Mouse (Mus musculus) cerebellum, adult 11-12 months (tissue): ENCODE data around the gene Fmo5.
A peak's percentile ranks its signal among the peaks of the same experiment; 100 is the strongest.

ENCODE experiments used
- DNase-seq: peaks from one replicate; pipeline ENCODE4 v3.0.0; 2022

The Fmo5 gene

DNA sequence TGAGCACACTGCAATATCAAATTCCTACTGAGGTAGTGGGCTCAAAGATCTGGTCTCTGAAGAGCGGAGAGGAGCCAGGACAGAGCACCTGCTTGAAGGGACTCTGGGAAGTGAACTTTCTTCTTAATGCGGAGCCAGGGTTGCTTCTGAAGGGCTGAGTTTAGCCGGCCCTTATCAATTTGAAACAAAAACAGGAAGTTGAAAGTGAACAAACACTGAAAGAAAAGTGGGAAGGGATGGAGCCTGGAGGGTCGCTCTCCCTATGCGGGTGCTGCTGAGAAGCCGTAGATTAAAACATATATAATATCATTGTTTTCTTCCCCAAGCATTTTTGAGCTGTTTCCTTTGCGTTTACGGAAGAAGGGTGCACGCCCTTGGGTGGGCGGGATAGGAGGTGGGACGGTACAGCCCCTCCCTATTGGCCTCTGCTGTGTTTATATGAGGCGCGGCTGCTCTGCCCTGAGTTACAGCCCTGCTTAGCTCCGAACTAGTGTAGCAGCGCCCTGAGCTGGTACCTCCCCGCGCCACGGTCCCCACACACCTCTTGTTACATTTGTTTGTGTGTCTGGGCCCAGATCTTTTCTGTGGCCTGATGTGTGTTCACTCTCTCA lies at the start of gene Fmo5:
Fmo5 (plus strand) TSS at position 414 of the 611 bp plus-strand sequence.
- DNase-seq: no peak

DNA sequence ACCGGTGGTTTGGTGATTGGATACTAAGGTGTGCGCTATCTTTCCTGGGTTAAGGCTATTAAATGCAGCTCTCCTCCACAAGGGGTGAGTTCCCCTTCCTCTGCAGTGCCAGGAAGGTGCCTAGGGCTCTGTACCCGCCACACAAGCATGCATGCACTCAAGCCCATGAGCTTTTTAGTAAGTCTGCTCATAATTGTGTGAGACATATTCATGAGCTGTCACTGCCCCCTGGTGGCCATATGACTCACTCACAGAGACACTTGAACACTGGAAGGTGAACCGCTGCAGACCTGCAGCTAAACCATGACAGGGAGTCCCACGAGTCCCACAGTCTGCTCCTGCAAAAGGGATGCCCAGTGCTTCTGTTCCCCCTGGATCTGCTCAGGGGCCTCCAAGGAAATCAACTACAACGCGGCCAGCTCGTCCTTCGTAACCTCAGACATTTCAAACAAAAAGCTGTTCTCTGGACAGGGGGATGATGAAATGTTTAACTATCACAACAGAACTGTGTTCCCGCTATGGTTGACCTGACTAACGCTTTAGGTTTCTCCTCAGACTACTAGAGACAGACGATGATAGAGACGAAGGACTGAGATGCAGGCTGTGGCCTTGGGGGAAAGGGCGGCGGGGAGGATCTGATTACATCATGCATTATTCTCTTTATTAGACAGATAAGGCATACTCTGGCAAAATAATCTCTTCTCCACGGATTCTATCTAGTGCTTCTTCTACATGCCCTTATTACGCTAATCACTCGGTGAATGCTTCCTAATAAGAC lies 43.0 kb upstream of the Fmo5 start:
- peak; percentile 55 for DNase-seq

DNA sequence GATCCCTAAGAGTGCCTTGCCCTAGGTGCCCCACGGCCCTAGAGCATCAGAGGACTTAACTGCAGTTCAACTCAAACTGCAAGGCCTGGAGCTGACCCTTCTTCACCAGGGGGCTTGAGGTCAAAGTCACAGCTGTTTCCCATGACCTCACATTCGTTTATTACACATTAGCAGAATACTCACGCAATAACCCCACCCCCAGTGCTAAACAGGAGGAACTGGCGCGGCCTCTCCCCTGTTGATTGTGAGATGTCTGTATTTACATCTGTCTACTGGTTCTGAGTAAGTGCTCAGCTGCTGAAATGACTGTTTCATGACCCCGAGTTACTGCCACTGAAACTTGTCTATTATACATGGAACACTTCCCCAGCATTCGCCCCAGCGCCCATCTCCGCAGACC lies 40.9 kb upstream of the Fmo5 start:
- DNase-seq: no peak

DNA sequence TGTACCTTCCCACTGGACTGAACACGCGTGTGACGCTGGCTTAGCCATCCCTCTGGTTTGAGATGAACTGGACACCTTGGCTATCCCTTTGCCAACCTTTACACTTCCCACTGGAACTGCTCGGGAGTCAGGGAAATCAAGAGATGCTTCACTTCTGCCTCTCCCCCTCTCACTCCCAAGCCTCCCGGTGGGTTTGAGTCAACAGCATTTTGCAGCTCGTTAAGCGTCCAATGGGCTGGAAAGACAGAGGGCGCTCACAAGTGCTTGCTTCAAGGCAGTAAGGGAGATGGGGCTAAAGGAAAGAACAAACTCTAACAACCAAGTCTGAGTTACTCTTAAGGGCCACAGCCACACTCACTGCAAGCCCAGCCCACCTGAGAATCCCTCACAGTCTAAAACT lies 37.9 kb upstream of the Fmo5 start:
- DNase-seq: no peak

DNA sequence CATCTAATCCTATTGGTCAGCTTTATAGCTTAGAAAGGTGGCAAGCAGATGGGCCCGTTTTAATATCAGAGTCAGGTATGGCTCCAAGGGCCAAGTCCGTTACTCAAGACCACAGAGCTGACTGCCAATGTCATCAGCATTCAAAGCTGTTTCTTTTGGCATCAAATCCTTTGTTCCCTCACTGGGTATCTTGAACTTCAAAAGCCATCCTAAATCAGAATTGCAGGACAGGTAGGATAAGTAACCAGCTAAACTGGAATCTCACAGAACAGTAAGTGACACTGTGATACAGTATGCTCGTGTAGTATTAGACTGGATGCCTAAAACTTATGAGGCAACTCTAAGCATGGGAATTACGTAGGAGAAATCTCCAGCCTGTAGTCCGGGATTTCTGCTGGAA lies 35.5 kb upstream of the Fmo5 start:
- DNase-seq: no peak

DNA sequence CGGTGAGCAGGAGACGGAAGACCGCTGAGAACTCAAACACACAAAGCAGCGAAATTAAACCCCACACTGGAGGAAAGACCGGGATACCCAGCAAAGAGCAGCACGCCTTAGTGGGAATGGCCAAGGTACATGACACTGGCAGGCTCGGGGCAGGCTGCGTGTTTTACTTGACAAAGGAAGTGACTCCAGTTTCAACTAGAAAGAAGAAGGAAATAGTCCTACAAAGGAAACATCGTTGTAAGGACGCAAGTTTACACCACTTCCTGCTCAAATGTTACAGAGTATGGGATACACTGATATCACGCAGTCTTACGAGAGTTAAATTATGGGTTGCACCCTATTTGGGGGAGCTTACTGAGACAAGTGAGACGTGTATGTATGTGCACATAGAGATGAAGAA lies 34.5 kb upstream of the Fmo5 start:
- DNase-seq: no peak

DNA sequence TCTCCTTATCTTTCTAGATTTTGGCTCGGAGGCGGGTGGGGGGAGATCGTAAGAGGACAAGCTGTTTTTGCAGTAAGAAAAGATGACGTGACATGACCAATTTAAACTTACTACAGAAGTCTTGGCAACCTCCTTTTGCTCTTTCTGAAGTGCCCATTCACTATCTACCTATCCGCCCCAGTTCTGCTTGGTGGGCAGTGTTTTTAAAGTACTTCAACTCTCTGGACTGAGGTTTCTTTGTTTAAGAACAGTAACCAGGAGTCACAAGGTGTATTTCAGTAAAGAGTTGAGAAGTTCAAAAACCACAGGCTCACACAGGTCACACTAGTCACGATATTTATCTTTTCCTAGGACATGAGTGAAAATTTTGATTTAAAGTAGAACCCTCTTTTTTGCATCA lies 33.5 kb upstream of the Fmo5 start:
- DNase-seq: no peak

DNA sequence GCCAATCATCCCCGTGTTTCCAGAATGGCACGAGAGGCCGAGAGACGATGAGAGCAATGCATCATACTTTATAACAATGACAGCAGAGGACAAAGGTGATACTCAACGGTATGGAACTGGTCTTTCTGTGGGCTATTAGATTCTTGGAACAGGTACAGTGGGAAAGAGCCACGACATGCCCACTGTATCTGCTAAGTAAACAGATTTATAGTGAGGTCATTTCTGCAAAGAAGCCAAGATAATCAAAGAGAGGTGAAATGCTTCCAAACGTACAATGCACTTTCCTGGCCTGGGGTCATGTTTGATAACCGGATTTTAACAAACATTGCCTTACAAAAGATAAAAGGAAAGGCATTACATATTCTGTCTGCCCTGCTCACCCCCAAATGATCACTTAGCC lies 31.8 kb upstream of the Fmo5 start:
- no peak for DNase-seq

DNA sequence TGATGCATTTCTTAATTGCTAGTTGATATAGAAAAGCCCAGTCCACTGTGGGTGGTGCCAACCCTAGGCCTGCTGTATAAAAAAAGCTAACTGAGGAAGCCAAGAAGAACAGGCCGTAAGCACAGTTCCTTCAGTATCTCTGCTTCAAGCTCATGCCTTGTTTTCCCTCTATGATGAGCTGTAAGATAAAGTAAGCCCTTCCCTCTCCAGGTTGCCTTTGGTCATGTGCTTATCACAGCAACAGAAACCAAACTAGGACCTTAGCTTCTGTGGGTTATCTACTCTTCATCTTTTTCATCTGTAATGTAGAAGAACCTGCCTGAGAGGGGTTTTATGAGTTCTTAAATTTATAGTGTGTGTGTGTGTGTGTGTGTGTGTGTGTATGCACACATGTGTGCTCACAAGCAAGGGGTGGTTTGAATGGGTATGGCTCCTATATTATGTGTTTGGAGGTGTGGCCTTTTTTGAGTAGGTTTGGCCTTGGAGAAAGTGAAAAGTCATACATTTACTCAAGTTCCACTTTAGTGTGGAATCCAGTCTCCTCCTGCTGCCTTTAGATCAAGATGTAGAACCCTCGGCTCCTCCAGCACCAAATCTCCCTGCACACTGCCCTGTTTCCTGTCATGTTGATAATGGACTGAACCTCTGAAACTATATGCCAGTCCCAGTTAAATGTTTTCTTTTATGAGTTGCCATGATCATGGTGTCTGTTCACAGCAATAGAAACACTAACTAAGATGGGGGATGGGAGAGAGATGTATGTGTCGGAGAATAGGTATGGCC lies 28.4 kb upstream of the Fmo5 start:
- DNase-seq: no peak

DNA sequence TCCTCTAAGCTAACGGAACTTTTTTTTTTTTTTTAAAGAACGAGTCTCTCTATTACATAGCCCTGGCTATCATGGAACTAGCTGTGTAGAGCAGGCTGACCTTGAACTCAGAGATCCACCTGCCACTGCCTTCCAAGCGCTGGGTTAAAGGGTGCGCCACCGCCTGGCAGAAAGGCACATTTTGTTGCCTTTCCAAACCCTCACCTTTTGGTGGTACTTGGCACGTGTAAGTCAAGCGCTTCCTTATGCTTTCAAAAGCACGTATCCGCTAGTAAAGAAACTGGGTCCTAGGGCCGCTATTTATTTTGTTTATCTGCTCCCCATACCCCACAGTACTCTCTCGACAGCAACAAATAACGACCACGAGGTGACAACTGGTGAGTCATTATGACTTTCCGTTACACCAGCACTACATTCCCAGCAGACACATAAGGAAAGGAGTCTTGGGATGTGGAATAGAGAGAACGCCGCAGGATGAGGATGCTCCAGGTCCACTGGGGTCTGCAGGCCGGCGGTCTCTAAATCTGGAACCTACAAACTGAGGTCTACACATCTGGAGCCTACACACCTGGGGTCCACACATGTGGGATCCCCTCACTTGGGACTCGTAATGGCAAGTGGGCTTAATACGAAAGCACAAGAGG lies 19.3 kb upstream of the Fmo5 start:
- DNase-seq: peak; percentile 27

DNA sequence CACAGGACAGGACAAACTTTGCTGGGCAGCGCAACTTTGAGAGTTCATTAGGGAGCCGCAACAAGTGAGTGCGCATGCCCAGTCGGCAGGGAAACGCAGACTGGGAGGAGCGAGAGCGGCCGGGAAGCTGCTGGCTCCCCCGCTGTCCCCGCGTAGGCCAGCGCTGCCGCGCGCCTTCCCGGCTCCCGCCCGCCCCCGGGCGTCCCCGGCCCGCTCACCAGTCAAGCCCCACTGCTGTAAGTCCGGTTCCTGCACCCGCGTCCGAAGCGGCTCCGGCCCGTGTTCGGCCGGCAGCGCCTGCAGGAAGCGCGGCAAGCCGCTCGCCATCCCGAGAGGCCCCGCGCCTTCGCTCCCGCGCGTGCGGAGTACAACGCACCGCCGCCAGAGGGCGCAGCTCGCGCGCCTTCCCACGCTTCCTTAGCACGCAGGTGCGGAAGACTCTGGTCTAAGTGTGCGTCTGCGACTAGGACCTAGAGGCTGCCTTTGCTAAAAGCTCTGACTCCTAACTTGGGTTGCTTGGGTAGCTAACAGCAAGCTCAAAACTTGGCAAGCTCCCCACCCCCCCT lies 18.7 kb upstream of the Fmo5 start, which contains the start of gene Chd1l:
Chd1l (minus strand) TSS at position 359 of the 566 bp plus-strand sequence.
- DNase-seq: peak; percentile 86

DNA sequence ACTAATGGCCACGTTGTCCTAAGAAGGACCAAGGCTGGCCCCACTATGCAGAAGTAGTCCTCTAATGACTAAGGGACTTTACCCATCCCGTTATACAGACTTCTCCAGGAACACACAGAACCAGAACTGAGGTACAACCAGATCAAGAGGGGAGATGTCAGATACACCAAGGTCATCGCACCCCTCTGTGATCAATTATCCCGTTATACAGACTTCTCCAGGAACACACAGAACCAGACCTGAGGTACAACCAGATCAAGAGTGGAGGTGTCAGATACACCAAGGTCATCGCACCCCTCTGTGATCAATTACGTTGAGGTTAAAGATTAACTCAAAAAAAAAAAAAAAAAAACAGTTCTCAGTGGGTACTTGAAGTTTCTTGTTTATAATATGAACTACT lies 17.6 kb upstream of the Fmo5 start:
- DNase-seq: no peak

DNA sequence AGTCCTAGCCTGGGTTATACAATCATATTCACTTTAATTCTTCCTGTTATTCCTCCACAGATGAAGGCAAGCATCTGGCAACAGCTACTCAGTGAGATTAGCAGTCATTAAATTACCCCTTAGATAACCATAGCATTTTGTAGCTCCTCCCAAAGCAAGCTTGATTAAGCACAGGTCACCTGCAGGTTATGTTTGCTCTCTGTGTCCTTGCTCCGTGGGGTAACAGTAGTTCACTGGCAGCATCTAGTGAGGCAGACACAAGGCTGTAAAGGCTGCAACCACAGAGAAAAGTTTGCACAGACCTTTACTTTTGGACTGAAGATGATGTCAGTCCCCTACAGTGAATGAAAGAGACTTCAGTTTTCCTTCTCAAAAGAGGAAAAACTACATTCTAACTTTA lies 13.4 kb upstream of the Fmo5 start:
- no peak for DNase-seq

DNA sequence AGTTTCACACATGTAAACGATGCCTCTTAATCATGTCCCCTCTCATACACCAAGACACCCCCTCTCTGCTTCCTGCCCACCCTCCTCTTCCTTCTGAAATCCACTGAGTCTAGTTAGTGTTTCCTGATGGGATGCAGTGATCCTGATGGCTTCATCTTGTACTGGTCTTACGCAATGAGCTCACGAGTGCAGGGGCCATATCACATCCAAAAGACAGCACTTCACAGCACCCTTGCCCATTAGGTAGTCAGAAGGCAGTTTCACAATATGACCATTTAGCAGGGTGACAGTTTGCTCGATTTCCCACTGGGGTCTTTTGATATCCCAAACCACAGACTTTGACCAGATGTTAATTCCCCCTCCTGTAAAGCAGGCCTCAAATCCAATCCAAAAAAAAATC lies 12.7 kb upstream of the Fmo5 start:
- DNase-seq: no peak

DNA sequence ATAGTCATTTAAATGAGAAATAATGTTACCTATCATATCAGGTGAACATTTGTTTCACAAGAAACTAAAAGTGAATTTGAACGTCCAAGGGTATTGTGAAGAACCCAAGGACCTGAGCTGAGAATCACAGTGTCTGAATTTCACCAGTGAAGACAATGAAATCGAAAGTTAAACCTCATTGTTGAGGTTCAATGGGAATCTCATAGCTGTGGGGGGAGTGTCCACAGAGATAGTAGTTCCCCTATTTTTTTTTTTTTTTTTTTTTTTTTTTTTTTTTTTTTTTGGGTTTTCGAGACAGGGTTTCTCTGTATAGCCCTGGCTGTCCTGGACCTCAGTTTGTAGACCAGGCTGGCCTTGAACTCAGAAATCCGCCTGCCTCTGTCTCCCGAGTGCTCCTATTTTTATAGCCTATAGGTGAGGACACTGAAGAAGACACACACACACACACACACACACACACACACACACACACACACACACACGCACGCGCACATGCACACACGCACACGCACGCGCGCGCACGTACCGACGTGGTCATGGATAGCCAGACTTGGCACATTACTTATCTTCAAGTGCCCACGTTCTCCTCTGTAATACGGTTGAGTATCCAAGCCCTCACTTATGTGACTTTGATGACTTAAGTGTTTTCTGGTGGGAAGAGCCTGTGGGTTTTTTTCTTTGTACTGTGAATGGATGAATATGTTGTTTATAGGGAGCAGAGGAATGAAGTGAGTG lies 11.3 kb upstream of the Fmo5 start:
- DNase-seq: no peak

DNA sequence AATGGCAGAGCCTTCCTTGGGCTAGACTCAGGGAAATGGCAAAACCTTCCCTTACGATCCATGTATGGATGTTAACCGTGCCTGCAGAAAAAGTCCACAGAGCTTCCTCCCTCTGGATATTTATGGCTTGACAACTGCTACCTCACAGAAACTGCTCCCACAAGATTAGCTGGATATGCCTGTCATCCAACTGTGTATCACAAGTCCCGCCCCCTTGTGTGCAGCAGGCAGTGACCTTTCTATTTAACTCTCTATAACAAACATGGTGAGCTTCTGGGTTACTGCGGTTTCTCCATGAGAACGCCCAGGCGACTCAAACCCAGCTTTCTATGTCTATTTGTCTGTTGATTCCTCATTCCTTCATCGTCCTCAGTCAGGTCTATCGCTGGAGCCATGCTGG lies 10.7 kb upstream of the Fmo5 start:
- no peak for DNase-seq

DNA sequence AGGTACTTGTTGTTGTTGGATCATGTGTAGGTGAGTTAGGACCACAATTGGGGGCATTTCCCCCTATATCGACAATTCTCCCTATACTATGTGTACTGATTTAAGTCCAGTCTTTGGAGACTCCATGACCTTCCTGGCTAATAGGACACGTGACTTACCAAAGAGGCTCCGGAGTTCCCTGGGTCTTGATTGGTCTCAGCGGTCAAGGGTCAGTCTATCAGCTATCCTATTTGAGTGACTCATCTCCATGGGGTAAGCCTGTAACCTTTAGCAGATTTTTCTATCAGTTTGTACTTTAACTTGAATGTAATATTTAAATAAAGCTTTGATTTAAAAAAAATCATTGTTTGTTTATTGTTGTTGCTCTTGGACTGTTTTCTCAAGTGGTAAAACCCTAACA lies 7.9 kb upstream of the Fmo5 start:
- DNase-seq: no peak

DNA sequence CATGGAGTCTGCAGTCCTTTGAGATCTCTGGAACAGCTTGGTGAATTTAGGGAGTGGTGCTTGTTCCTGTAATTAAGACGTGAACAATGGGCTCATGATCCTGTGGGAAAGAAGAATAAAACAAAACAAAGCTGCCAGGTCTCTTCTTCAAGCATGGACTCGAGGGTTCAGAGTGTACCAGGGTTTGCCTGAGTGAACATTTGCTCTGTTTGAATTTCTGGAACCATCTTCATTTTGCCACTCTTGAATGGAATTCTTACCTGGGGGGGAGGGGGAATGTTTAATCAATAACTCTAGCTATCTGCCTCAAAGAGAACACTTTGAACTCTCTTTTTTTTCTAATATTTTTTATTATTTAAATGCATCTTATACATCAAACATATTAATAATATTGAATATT lies 4.0 kb upstream of the Fmo5 start:
- DNase-seq: no peak

DNA sequence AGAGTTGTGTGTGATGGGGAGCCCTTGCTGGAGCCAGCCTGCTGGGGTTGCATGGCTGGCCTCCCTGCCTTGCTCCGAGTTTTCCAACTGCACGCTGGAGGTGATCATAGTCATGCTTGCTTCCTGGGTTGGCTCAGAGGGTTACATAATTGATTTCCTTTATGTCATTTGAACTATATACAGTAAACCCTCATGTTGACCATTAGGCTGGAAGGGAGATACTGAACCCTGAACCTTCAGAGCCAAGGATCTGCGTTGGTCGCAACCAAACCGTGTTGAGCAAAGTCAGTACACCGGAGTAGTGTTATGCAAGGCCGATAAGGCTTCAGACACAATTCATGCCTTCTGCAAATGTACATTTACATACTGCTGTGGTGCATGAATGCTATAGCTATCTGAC lies 711 bp upstream of the Fmo5 start:
- no peak for DNase-seq

DNA sequence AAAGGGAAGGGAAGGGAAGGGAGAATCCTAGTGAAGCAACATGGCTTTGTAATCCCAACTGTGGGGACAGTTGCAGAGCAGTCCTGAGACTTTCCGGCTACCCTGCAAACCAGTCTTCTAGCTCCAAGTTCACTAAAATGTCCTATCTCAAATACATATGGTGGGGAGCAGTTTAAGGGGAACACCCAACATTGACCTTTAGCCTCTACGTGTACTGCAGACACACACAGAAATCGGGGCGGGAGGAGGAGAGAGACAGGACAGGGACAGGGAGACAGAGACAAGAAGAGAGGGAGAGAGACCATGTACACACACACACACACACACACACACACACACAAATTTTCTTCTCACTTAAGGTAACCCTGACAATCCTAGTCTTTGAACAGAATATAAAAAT lies 1.3 kb downstream of the Fmo5 start:
- DNase-seq: no peak

DNA sequence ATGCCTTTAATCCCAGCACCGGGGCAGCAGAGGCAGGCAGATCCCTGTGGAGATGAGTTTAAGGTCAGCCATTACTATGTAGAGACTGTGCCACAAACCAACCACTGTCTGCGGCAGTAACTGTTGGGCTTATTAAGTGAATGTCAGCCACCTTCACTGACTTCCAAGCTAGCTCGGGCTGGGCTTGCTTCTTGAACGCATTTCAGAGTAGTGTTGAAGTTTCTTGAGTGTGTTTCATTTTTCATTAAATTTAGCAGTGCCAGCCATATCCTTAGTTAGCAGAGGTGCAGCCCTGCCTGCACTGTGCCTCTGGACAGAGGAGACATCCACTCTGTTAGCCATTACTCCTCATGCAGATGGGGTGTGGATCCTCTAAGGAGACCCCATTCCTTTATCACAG lies 2.1 kb downstream of the Fmo5 start:
- no peak for DNase-seq

DNA sequence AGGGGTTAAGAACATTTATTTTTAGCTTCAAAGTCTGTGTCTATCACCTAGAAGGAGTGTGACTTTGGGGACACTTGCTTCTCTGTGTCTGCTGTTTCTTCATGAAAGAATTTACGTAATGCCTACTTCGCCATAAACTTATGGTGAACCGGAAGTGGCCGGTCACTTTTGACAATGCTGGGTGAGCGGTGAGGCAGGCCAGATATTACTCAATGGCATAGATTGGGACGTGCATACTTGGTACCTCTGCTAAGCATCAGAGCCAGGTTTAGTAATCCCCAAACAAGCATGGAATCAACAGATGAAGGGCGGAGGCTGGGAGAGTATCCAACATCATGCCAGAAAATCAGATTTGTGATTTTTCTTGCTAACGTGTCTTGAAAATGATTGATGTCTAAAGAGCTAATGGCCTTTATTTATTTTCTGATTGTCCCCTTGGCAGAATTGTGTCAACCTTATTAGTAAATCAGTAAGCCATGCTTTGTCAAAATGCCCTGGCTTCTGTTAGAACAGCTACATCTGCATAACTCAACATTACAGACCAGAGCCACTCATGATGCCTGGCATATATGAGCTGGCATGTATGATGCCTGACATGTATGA lies 2.8 kb downstream of the Fmo5 start:
- DNase-seq: no peak
